Mouse (Mus musculus): Measurements from ENCODE around the gene Clca3a1. TPM values are rescaled to one million over a fixed set of nuclear protein-coding genes. Genes with fewer than 3 reads are reported as not detected.
A peak's percentile ranks its signal among the peaks of the same experiment; 100 is the strongest.

The Clca3a1 gene
- polyA plus RNA-seq, 1 experiment: not detected

- peaks cover 36% of the 10 kb centered on the region for H3K79me2 ChIP-seq (ENCODE audit: control insufficient read depth, insufficient read depth)
- peak overlapping the region; percentile 88 for H3K4me2 ChIP-seq (ENCODE audit: low read depth)
- peak overlapping the region; percentile 59 for H3K4me3 ChIP-seq
- no peaks in the 10 kb centered on the region for H3K36me3 ChIP-seq (ENCODE audit: control insufficient read depth, insufficient read depth)
- no peaks in the 10 kb centered on the region for H3K27me3 ChIP-seq (ENCODE audit: control insufficient read depth, insufficient read depth, insufficient read length)
- TF ChIP-seq USF1 (IDR thresholded peaks at IDR 0.05; ENCODE audit: low read depth) (no peak), POLR2AphosphoS2 (IDR thresholded peaks at IDR 0.05; ENCODE audit: insufficient read length, low read depth) (no peak), TCF3 (IDR thresholded peaks at IDR 0.05; ENCODE audit: insufficient read length, low read depth) (no peak), REST (IDR thresholded peaks at IDR 0.05; ENCODE audit: insufficient read depth, insufficient read length) (no peak), POLR2A (IDR thresholded peaks at IDR 0.05; ENCODE audit: insufficient read length, low read depth) (no peak), MAX (IDR thresholded peaks at IDR 0.05; ENCODE audit: low read depth) (no peak), TCF12 (IDR thresholded peaks at IDR 0.05; ENCODE audit: insufficient read depth, poor library complexity, severe bottlenecking) (no peak), CEBPB (IDR thresholded peaks at IDR 0.05; ENCODE audit: insufficient read depth, poor library complexity, severe bottlenecking) (no peak), MYOD1 (IDR thresholded peaks at IDR 0.05; ENCODE audit: control insufficient read depth in 1 of 3, insufficient read length in 2 of 3, low read depth in 2 of 3) (no peak), SRF (IDR thresholded peaks at IDR 0.05; ENCODE audit: control insufficient read depth, insufficient read length, low read depth) (no peak), E2F4 (IDR thresholded peaks at IDR 0.05; ENCODE audit: insufficient read depth) (no peak), MYOG (IDR thresholded peaks at IDR 0.05; ENCODE audit: control insufficient read depth in 1 of 3, insufficient read depth in 1 of 3, insufficient read length in 2 of 3, low read depth in 2 of 3) (no peak)
- no peak overlapping the region for H3ac ChIP-seq (ENCODE audit: control insufficient read depth, insufficient read length)
Observed at GRCm38 (mm10) chr3:144721077-144721859, 39.5 kb downstream of the Clca3a1 start.

GRCm38 (mm10) chr3:144719901-144720747, 40.7 kb downstream of the Clca3a1 start, which contains the start of gene Sh3glb1:
Sh3glb1 (minus strand) TSS chr3:144720335.
- Histone ChIP-seq H3K4me2 (ENCODE audit: low read depth) (peak within 1 kb of the TSS; percentile 93), H3K36me3 (ENCODE audit: control insufficient read depth, insufficient read depth) (no peaks in the 10 kb centered on the region), H3ac (ENCODE audit: control insufficient read depth, insufficient read length) (peak within 1 kb of the TSS; percentile 94), H3K79me2 (ENCODE audit: control insufficient read depth, insufficient read depth) (peaks cover 48% of the 10 kb centered on the region), H3K4me3 (peak within 1 kb of the TSS; percentile 59), H3K27me3 (ENCODE audit: control insufficient read depth, insufficient read depth, insufficient read length) (no peaks in the 10 kb centered on the region)
- TF ChIP-seq POLR2A (IDR thresholded peaks at IDR 0.05; ENCODE audit: insufficient read length, low read depth): peak; percentile 63
- TF ChIP-seq CEBPB (IDR thresholded peaks at IDR 0.05; ENCODE audit: insufficient read depth, poor library complexity, severe bottlenecking): no peak
- peak in 2 of 3 experiments; percentile 85 to 93 for TF ChIP-seq MYOD1 (IDR thresholded peaks at IDR 0.05; ENCODE audit: control insufficient read depth in 1 of 3, insufficient read length in 2 of 3, low read depth in 2 of 3)
- TF ChIP-seq REST (IDR thresholded peaks at IDR 0.05; ENCODE audit: insufficient read depth, insufficient read length): no peak
- TF ChIP-seq TCF3 (IDR thresholded peaks at IDR 0.05; ENCODE audit: insufficient read length, low read depth): peak; percentile 62
- TF ChIP-seq USF1 (IDR thresholded peaks at IDR 0.05; ENCODE audit: low read depth): no peak
- TF ChIP-seq SRF (IDR thresholded peaks at IDR 0.05; ENCODE audit: control insufficient read depth, insufficient read length, low read depth): peak; percentile 31
- no peak for TF ChIP-seq TCF12 (IDR thresholded peaks at IDR 0.05; ENCODE audit: insufficient read depth, poor library complexity, severe bottlenecking)
- peak; percentile 71 for TF ChIP-seq POLR2AphosphoS2 (IDR thresholded peaks at IDR 0.05; ENCODE audit: insufficient read length, low read depth)
- TF ChIP-seq MYOG (IDR thresholded peaks at IDR 0.05; ENCODE audit: control insufficient read depth in 1 of 3, insufficient read depth in 1 of 3, insufficient read length in 2 of 3, low read depth in 2 of 3): peak; percentile 6 to 85 (median 83)
- TF ChIP-seq E2F4 (IDR thresholded peaks at IDR 0.05; ENCODE audit: insufficient read depth): no peak
- no peak for TF ChIP-seq MAX (IDR thresholded peaks at IDR 0.05; ENCODE audit: low read depth)

- H3K4me2 ChIP-seq (ENCODE audit: low read depth): peak overlapping the region; percentile 93
- TF ChIP-seq POLR2AphosphoS2 (IDR thresholded peaks at IDR 0.05; ENCODE audit: insufficient read length, low read depth) (peak; percentile 52), MYOD1 (IDR thresholded peaks at IDR 0.05; ENCODE audit: control insufficient read depth in 1 of 3, insufficient read length in 2 of 3, low read depth in 2 of 3) (peak in 1 of 3 experiments; percentile 1), CEBPB (IDR thresholded peaks at IDR 0.05; ENCODE audit: insufficient read depth, poor library complexity, severe bottlenecking) (no peak), MAX (IDR thresholded peaks at IDR 0.05; ENCODE audit: low read depth) (no peak), TCF3 (IDR thresholded peaks at IDR 0.05; ENCODE audit: insufficient read length, low read depth) (no peak), MYOG (IDR thresholded peaks at IDR 0.05; ENCODE audit: control insufficient read depth in 1 of 3, insufficient read depth in 1 of 3, insufficient read length in 2 of 3, low read depth in 2 of 3) (peak in 1 of 3 experiments; percentile 28)
- H3K27me3 ChIP-seq (ENCODE audit: control insufficient read depth, insufficient read depth, insufficient read length): no peaks in the 10 kb centered on the region
- peak overlapping the region; percentile 59 for H3K4me3 ChIP-seq
- H3K79me2 ChIP-seq (ENCODE audit: control insufficient read depth, insufficient read depth): peaks cover 56% of the 10 kb centered on the region
- peak overlapping the region; percentile 94 for H3ac ChIP-seq (ENCODE audit: control insufficient read depth, insufficient read length)
- H3K36me3 ChIP-seq (ENCODE audit: control insufficient read depth, insufficient read depth): no peaks in the 10 kb centered on the region
Observed at GRCm38 (mm10) chr3:144719088-144719900, 41.5 kb downstream of the Clca3a1 start.

GRCm38 (mm10) chr3:144718706-144719087, 42.1 kb downstream of the Clca3a1 start:
- no peak for TF ChIP-seq REST (IDR thresholded peaks at IDR 0.05; ENCODE audit: insufficient read depth, insufficient read length)
- H3K4me3 ChIP-seq: peak overlapping the region; percentile 59
- peaks cover 62% of the 10 kb centered on the region for H3K79me2 ChIP-seq (ENCODE audit: control insufficient read depth, insufficient read depth)
- H3K36me3 ChIP-seq (ENCODE audit: control insufficient read depth, insufficient read depth): no peaks in the 10 kb centered on the region
- H3ac ChIP-seq (ENCODE audit: control insufficient read depth, insufficient read length): peak overlapping the region; percentile 94
- H3K27me3 ChIP-seq (ENCODE audit: control insufficient read depth, insufficient read depth, insufficient read length): no peaks in the 10 kb centered on the region
- H3K4me2 ChIP-seq (ENCODE audit: low read depth): peak overlapping the region; percentile 93

Measured in myocyte (in vitro differentiated cells).